Mouse (Mus musculus) intestine, embryonic 14.5 days (tissue): ENCODE data around the gene Nod2. TPM values are rescaled to one million over a fixed set of nuclear protein-coding genes. Genes with fewer than 3 reads are reported as not detected.
A peak's percentile ranks its signal among the peaks of the same experiment; 100 is the strongest.

ENCODE experiments used
- ATAC-seq: fragments of 200-750 bp; cut with Nextera tagmentation; replicated peaks from 2 replicates; pipeline ENCODE4 v1.8.0; 2017; ENCODE audit warnings: low read depth, moderate number of reproducible peaks, moderate TSS enrichment, moderate library complexity; ENCODE audit not compliant: low FRiP score, low TSS enrichment
- DNase-seq: peaks from one replicate; pipeline ENCODE4 v3.0.0-alpha.2; 2018; ENCODE audit warnings: low spot score
- H3K27ac ChIP-seq: fragments of 300-500 bp; sonication (generic); 2 replicates; pipeline ENCODE4 v1.5.1; 2014; ENCODE audit warnings: low read depth, mild to moderate bottlenecking, control low read depth
- H3K27me3 ChIP-seq: fragments of 300-500 bp; sonication (generic); replicated peaks from 2 replicates; pipeline ENCODE4 v1.6.1; 2014; ENCODE audit warnings: low read length, control low read depth; ENCODE audit not compliant: control insufficient read depth, insufficient read depth
- H3K36me3 ChIP-seq: fragments of 300-500 bp; sonication (generic); 2 replicates; pipeline ENCODE4 v1.6.1; 2014; ENCODE audit warnings: low read length, control low read depth; ENCODE audit not compliant: control insufficient read depth, insufficient read depth
- H3K4me1 ChIP-seq: fragments of 300-500 bp; sonication (generic); replicated peaks from 2 replicates; pipeline ENCODE4 v1.6.1; 2014; ENCODE audit warnings: low read length, control low read depth, mixed read lengths; ENCODE audit not compliant: control insufficient read depth, insufficient read depth
- H3K4me2 ChIP-seq: fragments of 300-500 bp; sonication (generic); 2 replicates; pipeline ENCODE4 v1.6.1; 2014; ENCODE audit warnings: low read length
- H3K4me3 ChIP-seq: fragments of 300-500 bp; sonication (generic); 2 replicates; pipeline ENCODE4 v1.5.1; 2014; ENCODE audit warnings: low read depth, low read length, control low read depth, mixed read lengths
- H3K9ac ChIP-seq: fragments of 300-500 bp; sonication (generic); 2 replicates; pipeline ENCODE4 v1.6.1; 2014; ENCODE audit warnings: mild to moderate bottlenecking, low read length
- H3K9me3 ChIP-seq: fragments of 300-500 bp; sonication (generic); 2 replicates; pipeline ENCODE4 v1.6.1; 2016; ENCODE audit warnings: low read length, control low read depth; ENCODE audit not compliant: control insufficient read depth
- WGBS: fragments of 180-500 bp; shearing (Covaris S2); extraction: QIAGEN DNeasy Blood & Tissue Kit; methylation state at CpG from one replicate; pipeline ENCODE4 v1.1.7; 2014; 5-methylcytosine and 5-hydroxymethylcytosine counted together
- polyA plus RNA-seq: library from polyadenylated mRNA; unstranded; fragments of >200 nt; fragmentation: Nextera tagmentation; extraction: Ambion mirVana; gene quantifications from 2 replicates; pipeline ENCODE4 v1.2.1, GENCODE M21; 2014

Gene Nod2
- polyA plus RNA-seq, 1 experiment from 2014 or later: 0.12 TPM

DNA sequence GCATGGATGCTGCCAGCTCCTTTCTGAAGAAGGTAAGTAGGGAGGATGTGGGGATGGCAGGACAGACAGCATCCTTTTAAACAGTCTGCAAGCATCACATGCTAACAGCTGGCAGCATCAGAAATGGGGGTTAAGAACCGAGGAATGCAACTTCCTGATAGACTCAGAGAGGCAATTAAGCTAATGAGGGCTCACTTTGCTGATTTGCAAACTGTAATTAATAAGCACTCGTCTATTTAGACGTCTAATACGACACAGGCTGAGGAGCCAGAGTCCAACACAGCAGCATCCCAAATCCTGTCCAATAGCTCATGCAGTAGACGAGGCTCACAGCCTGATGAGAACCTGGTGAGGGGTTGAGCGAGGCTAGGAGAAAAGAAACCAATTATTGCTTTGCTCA, 36.8 kb upstream of the Nod2 start:
- Histone ChIP-seq H3K9me3 (no peaks in the 10 kb centered on the region), H3K27ac (no peak overlapping the region), H3K4me3 (no peak overlapping the region), H3K36me3 (no peaks in the 10 kb centered on the region), H3K4me2 (no peak overlapping the region), H3K9ac (no peak overlapping the region), H3K4me1 (peaks cover 4% of the 10 kb centered on the region; the same call in 1 of the 2 replicates), H3K27me3 (no peaks in the 10 kb centered on the region)
- DNase-seq: no peak
- ATAC-seq: no peak
- WGBS: 70% methylated on average over 6 of the region's 6 CpGs

DNA sequence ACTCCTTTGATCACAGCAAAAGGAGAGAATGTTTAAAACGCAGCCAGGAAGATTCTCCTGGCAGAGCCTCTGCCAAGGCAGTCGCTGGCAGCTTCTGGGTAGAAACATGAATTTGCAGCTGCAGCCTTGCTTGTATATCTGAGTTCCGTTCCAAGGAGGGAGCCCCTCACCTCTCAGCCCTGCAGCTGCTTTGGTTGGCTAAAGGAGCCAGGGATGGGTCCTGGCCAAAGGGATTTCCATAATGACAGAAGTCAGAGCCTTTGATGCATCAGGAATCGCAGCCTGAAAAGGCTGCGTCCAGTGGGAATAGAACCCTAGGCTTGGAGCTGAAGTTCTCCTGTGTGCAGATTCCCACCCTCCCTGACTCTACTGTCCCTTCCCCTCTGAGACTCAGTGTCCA, 32.1 kb upstream of the Nod2 start:
- Histone ChIP-seq H3K4me2 (no peak overlapping the region), H3K9ac (no peak overlapping the region), H3K4me3 (no peak overlapping the region), H3K27me3 (no peaks in the 10 kb centered on the region), H3K36me3 (no peaks in the 10 kb centered on the region), H3K4me1 (no peaks in the 10 kb centered on the region), H3K27ac (no peak overlapping the region), H3K9me3 (no peaks in the 10 kb centered on the region)
- no peak for ATAC-seq
- DNase-seq: no peak
- 67% methylated on average over 5 of the region's 5 CpGs for WGBS

DNA sequence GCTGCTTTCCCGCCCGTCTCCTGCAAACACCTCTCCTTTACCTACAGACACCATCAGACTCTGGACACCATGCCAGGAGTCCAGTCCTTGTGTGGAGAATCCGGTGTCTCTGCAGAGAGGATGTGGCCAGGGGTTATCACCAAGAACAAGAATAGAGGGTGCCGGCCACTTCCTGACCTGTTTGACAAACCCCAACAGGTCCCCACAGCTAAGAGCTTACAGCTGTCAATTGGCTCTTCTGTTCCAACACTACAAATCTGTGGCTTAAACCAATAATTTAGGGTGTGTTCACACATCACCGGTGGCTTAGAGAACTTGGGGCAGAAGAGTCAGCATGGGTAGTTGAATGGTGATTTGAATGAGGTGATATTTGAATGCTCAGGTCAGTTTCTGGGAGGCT, 28.5 kb upstream of the Nod2 start:
- H3K27me3 ChIP-seq: no peaks in the 10 kb centered on the region
- no peaks in the 10 kb centered on the region for H3K9me3 ChIP-seq
- H3K4me1 ChIP-seq: 0 out of 2 replicates have a peak, but pooled peaks cover 5% of the 10 kb centered on the region
- no peak overlapping the region for H3K9ac ChIP-seq
- ATAC-seq (no peak), DNase-seq (no peak)
- H3K36me3 ChIP-seq: no peaks in the 10 kb centered on the region
- WGBS: 55% methylated on average over 5 of the region's 5 CpGs
- no peak overlapping the region for H3K27ac ChIP-seq
- no peak overlapping the region for H3K4me3 ChIP-seq
- H3K4me2 ChIP-seq: no peak overlapping the region

DNA sequence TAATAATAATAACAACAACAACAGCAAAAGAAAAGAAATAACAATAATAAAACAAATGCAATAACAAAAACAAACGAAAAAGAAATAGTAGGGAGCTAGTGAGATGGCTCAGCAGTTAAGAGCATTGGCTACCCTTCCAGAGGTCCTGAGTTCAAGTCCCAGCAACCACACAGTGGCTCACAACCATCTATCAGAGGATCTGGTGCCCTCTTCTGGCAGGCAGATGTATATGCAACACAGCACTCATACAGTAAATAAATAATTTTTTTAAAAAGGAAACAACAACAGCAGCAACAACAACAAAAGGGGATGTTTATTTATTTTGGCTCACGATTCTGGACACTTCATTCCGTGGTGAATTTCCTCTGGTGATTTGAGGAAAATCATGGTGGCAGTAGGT, 27.6 kb upstream of the Nod2 start:
- 83% methylated on average over 3 of the region's 3 CpGs for WGBS
- no peak for DNase-seq
- no peak for ATAC-seq
- Histone ChIP-seq H3K4me3 (no peak overlapping the region), H3K9ac (no peak overlapping the region), H3K4me2 (no peak overlapping the region), H3K9me3 (no peaks in the 10 kb centered on the region), H3K4me1 (0 out of 2 replicates have a peak, but pooled peaks cover 5% of the 10 kb centered on the region), H3K36me3 (no peaks in the 10 kb centered on the region), H3K27me3 (no peaks in the 10 kb centered on the region), H3K27ac (no peak overlapping the region)

DNA sequence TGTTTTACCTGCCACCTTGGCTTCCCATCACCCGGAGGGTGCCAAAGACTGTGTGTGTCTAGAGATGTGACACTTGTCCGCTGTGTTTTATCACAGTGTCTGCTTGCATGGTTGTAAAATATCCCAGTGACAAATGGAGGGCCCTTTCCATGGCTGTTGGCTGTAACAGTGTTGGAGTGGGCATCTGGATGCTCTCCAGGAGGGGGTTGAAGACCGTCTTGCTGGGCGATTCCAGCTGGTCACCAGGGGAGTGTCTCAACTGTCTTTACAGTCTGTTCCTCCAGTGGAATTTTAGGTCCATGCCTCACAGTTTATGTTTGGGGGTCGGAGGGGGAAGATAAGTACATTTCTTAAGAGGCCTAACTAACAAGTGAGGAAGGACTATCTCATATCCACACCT, 26.2 kb upstream of the Nod2 start:
- ATAC-seq (no peak), DNase-seq (no peak)
- no peak overlapping the region for H3K4me2 ChIP-seq
- peaks cover 3% of the 10 kb centered on the region; the same call in 1 of the 2 replicates for H3K27me3 ChIP-seq
- no peaks in the 10 kb centered on the region for H3K9me3 ChIP-seq
- H3K27ac ChIP-seq: no peak overlapping the region
- no peak overlapping the region for H3K9ac ChIP-seq
- 0 out of 2 replicates have a peak, but pooled peaks cover 5% of the 10 kb centered on the region for H3K4me1 ChIP-seq
- H3K4me3 ChIP-seq: no peak overlapping the region
- no peaks in the 10 kb centered on the region for H3K36me3 ChIP-seq
- WGBS: 45% methylated on average over 5 of the region's 5 CpGs

DNA sequence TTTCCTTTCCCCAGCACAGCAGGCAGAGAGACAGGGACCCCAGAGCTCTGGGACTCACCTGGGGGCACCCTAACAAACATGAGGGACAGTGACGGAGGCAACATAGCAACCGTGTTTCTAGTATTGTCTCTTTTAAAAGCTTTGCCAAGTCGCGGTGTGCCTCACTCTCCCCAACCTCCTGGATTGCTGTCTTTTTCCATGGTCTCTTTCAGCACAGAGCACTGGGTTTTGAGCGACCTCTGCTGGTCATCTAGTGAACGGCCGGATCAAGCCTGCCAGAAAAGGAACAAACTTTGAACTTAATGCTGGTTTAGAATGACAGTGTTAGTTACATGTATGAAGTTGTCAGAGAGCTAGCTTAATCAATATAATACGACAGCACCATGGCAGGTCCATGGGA, 25.7 kb upstream of the Nod2 start:
- no peaks in the 10 kb centered on the region for H3K36me3 ChIP-seq
- no peaks in the 10 kb centered on the region for H3K9me3 ChIP-seq
- WGBS: 1% methylated on average over 8 of the region's 8 CpGs
- DNase-seq (peak; percentile 92), ATAC-seq (peak; percentile 54; the same call in 1 of the 2 replicates)
- no peak overlapping the region for H3K27ac ChIP-seq
- no peak overlapping the region for H3K4me3 ChIP-seq
- 0 out of 2 replicates have a peak, but pooled peaks cover 5% of the 10 kb centered on the region for H3K4me1 ChIP-seq
- H3K4me2 ChIP-seq: no peak overlapping the region
- no peak overlapping the region for H3K9ac ChIP-seq
- peaks cover 6% of the 10 kb centered on the region; the same call in 1 of the 2 replicates for H3K27me3 ChIP-seq

DNA sequence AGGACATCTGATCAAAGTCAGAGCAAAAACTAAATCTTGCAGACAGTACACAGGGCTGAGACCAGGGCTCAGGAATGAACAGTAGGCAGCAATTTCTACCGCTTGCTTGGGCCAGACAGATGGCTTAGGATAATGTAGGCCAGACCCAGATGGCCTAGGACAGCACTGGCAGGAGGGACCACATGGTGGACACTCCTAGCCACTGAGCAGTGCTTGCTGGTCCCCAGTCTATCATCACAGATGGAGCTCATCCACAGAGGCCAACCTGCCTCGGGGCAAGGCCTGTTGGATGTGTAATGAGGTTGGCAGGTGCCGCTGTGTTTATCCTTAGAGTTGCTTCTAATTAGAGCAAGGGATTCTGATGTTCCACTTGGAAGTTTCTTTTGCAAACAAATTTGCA, 23.8 kb upstream of the Nod2 start:
- H3K9ac ChIP-seq: no peak overlapping the region
- 0 out of 2 replicates have a peak, but pooled peaks cover 9% of the 10 kb centered on the region for H3K4me1 ChIP-seq
- ATAC-seq (no peak), DNase-seq (no peak)
- 79% methylated on average over 3 of the region's 3 CpGs for WGBS
- no peak overlapping the region for H3K27ac ChIP-seq
- no peak overlapping the region for H3K4me2 ChIP-seq
- H3K36me3 ChIP-seq: no peaks in the 10 kb centered on the region
- no peaks in the 10 kb centered on the region for H3K9me3 ChIP-seq
- H3K27me3 ChIP-seq: peaks cover 7% of the 10 kb centered on the region; the same call in 1 of the 2 replicates
- H3K4me3 ChIP-seq: no peak overlapping the region

DNA sequence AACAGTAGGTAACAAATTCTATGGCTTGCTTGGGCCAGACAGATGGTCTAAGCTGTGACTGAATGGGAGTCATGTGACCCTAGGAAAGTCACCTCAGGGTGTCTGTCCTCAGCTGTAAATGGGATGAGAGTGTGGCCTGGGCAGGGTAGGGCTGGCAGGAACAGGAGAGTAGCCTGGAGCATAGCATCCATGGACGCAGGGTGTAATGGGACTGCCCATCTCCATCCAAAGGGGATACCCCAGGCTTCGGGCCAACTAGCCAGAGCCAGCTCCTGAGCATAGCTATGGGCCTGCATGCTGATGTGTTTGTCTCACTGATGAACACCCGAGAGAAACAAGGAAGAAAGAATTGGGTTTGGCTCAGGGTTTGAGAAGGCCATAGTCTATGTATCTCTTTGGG, 22.8 kb upstream of the Nod2 start:
- H3K27ac ChIP-seq: no peak overlapping the region
- WGBS: 84% methylated on average over 3 of the region's 3 CpGs
- ATAC-seq (no peak), DNase-seq (no peak)
- H3K9me3 ChIP-seq: no peaks in the 10 kb centered on the region
- H3K27me3 ChIP-seq: peaks cover 10% of the 10 kb centered on the region; the same call in 1 of the 2 replicates
- H3K36me3 ChIP-seq: no peaks in the 10 kb centered on the region
- no peak overlapping the region for H3K9ac ChIP-seq
- no peak overlapping the region for H3K4me3 ChIP-seq
- no peak overlapping the region for H3K4me2 ChIP-seq
- 0 out of 2 replicates have a peak, but pooled peaks cover 9% of the 10 kb centered on the region for H3K4me1 ChIP-seq

DNA sequence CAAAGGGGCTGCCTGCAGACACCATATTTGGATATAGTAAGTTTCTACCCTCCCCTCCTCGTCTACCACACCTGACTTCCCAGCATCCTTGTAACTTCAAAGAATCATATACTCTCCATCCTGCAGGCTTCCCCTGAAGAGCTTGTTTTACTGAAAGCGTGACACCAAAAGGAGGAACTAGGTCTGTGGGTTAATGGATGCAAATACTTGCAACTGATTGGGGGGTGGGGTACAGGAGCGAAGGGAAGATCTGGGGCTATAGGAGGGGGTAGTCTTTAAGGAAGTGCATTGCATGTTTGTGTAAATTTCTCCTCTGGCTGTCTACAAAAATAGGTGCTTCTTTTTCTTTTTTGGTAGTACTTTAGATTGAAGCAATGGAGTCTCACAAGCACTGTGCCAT, 20.7 kb upstream of the Nod2 start:
- H3K4me1 ChIP-seq: 0 out of 2 replicates have a peak, but pooled peaks cover 4% of the 10 kb centered on the region
- peaks cover 10% of the 10 kb centered on the region; the same call in 1 of the 2 replicates for H3K27me3 ChIP-seq
- ATAC-seq (no peak), DNase-seq (no peak)
- H3K4me2 ChIP-seq: no peak overlapping the region
- no peak overlapping the region for H3K4me3 ChIP-seq
- H3K36me3 ChIP-seq: no peaks in the 10 kb centered on the region
- H3K27ac ChIP-seq: no peak overlapping the region
- 45% methylated on average over 3 of the region's 3 CpGs for WGBS
- H3K9ac ChIP-seq: no peak overlapping the region
- no peaks in the 10 kb centered on the region for H3K9me3 ChIP-seq
